Mouse (Mus musculus) cerebellum, postnatal 10 days (tissue): Measurements from ENCODE around the gene 1700018B08Rik.

Source experiments
- DNase-seq, 2 experiments: peaks; one replicate each; pipeline ENCODE4 v3.0.0; 2021; ENCODE audit warnings: mixed read lengths in 2 of 2

The 1700018B08Rik gene

DNA sequence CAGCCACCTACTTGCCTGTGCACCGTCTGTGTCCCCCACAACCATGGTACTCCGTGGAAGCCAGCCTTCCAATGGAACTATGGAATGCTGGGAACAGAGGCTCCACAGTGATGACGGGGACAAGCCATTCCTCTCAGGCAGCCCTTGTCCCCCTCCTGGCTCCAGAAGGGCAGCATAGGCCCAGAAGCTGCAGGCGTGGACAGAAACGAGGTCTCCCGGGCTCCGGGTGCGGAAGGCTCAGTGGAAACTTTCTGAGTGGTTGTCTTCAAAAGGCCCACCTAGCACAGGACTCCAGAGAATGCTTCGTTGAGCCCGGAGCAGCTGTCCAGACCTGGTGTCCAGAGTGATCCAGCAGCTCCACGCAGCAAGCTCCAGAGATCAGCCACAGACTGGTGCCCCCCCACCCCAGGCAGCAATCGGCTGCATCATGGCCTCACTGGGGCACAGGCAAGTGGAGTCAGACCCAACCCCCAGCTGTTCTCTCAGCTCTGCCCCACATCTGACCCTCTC, at the start of gene 1700018B08Rik:
TSS of gene 1700018B08Rik (minus strand) at position 45 of the 510 bp plus-strand sequence.
- DNase-seq = no peak

DNA sequence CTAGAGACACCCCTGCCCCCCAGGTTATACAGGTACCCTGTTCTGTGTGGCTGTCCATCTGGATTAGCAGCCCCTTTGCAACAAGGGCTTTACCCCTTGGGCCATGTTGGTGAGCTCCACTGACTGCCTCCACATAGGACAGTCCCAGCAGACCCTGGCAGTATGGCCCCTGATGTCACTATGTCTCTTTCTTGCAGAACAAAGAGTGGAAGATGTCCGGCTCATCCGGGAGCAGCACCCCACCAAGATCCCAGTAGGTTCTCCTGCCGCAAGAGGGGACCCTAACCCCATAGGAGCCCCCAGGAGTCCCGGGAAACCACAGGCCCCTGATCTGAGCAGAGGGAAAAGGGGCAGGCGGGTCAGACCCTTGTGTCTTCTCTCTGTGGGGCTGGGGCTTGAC, 49.2 kb upstream of the 1700018B08Rik start:
- DNase-seq = no peak

DNA sequence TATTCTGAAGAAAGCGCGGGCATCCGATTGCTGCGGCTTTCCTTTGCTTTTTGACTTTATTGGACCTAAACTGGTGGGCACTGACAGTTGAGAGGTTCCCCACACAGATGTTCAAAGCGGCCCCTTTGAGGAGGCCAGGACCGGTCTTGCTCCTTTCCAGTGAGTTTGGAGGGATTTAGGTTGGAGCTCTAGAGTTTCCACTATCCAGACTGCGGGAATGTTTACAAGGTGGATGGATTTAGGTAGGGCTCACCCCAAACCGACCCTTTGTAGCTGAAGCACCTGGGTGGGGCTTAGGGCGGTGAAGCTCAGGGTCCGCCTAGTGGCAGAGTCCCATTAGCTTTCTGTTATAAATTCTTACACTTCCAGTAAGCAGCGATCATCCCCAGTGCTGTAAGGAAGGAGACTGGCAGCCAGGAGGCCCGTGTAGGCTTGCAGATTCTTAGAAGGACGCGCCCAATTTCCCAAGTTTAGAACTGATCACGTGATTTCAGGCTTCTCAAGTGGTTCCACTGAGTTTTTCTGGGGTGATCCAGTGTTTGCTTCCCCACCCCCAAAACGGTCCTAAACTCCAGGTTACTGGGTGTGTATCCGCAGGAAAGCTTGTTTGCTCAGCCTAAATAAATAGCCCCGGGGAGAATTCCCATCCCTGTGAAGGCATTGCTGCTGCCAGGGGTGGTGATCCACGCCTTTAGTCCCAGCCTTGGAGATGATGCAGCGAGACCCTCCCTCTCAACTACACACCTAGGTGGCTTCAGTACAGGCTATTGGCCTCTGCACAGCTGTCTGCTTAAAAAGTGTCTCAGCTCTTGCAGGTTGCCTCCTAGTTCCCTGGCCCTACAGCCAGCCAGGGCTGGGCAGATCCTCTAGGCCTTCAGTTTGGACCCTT, 47.3 kb upstream of the 1700018B08Rik start:
- peak; percentile 60 to 66 for DNase-seq

DNA sequence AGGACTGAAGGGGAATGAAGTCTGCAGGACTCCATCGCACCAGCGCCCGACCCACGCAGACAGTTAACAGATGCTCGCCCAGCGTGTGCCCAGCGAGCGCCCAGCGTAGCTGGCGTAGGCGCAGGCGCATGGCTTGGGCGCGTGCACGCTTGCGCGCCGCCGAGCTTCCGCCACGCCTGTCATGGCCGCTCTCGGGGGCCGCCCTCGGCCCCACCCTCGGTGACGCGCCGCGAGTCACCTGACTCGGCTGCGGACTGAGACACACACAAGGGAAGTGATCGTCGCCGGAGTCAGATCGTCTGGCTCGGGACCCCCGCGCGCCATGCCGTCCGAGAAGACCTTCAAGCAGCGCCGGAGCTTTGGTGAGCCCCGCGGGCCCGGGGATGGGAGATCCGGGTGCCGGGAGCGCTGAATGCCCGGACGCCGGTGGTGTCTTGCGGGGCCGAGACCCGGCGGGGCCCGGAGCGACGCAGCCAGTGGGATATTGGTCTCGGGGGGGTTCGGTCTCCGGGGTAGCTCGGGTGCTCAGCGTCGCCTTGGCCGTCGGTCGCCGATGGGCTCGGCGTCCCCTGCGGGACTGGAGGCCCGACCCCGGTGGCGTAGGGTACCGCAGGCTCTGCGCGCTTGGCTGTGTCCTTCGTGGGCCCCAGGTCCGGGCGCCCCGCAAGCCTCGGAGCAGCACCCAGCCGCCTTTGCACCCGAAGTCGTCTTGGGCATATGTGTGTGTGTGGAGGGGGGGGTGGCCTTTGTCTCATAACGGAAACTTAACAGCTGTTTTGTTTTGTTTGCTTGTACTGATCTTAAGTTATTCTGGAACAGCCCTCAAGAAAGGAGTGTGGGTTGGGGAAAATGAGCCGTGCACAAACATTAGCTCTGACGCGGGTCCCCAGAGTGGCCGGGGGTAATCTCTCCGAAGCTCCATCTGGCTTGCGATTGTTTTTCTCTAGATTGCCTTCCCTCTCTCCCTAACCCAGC, 46.4 kb upstream of the 1700018B08Rik start, which contains the start of gene Map1lc3b:
TSS of gene Map1lc3b (plus strand) at position 159 of the 975 bp plus-strand sequence.
- DNase-seq = peak; percentile 98 to 99

DNA sequence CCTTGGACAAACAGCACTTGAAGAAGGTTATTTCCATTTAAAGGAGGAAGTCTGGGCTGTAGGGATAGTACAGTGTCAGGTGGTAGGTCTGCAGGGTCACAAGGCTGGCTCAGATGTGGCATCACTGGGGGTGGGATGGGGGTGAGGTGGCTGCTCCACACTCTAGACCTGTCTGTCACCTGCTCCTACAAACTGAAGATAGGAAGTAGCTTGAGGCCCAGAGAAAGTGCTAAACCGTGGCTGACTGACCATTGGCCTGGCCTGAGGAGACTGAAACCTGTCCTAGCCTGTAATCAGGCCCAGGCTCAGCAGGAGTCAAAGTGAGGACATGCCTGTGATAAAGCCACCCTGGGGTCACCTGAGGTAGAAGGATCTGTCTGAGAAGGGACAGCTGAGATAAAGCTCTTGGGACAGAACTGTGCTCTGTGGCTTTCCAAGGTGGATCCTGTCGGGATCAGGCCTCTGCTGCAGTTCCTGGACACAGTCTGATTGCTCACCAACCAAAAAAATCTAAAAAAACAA, 45.1 kb upstream of the 1700018B08Rik start:
- peak in 1 of 2 experiments; percentile 44 for DNase-seq

DNA sequence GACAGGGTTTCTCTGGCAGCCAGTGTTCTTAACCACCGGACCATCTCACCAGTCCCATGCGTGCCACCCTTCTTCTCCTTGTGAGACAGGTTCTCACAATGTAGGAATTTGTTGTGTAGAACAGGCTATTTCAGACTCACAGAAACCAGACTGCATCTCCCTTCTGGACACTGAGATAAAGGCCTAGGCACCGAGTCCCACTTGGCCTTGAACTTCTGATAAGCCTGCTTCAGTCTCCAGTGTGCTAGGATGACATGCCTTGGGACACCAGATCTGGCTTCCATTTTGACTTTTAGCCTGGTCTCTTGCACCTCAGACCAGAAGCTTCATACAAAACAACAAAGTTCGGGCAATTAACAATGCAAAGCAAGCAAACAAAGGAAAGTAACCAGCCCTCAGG, 44.6 kb upstream of the 1700018B08Rik start:
- no peak for DNase-seq

DNA sequence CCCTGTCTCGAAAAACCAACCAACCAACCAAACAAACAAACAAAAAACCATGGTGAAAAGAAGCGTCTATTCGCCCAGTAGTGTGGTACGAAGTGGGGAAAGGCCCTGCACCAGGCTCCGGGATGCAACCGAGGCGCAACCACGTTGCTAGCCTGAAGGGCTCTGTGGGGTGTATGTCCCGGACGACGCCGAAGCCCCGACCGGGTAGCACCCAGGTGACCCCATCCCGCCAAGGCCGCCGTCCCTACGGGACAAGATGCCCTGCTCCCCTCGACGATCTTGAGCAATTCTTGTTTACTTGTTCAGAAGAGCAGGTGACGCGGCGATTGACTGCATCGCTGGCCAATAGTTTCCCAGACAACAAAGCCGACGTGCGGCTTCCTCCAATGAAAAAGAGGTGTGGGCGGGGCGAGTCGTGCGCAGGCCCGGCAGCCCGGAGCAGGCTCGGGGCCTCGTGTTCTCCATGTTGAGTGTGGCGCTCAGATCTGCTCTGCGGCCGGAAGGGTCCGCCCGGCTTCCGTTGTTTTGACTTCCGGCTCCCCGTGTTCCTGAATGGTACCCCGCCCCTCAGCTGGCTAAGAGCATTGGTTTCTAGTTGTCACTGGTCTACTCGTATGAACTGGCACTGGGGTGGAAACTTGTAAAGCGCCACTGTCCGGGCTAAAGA, 41.2 kb upstream of the 1700018B08Rik start:
- DNase-seq = peak; percentile 100

DNA sequence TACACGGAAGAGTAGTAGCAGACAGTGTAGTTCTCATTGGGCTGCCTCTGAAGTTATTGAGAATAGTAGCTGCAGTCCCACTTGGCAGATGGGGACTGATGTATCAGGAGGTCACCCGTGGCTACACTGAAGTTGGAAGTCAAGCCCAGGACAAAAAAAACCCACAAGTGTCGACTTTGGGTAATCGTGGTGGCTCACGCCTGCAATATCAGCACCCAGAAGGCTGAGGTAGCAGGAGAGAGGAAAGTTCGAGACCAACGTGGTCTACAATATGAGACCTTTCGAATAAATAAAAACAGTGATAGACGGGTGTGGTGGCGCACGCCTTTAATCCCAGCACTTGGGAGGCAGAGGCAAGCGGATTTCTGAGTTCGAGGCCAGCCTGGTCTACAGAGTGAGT, 40.6 kb upstream of the 1700018B08Rik start:
- no peak for DNase-seq

DNA sequence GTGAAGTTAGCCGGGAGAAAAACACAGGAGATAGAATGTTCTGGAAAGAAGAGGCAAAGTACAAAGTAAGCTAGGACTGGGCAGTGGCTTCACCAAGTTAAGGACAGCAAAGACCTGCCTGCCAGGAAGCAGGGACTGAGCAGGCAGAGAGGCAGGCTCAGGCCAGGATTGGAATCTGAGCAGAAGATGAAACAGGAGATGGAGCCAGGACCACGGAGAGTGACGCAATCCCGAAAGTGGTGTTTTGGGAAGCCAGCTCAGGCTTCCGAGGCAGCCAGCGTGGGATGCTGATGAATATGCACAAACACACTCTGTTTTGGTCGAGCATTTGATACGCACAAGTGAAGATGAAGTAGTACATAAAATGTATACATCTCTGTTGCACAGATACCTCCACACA, 39.5 kb upstream of the 1700018B08Rik start:
- no peak for DNase-seq

DNA sequence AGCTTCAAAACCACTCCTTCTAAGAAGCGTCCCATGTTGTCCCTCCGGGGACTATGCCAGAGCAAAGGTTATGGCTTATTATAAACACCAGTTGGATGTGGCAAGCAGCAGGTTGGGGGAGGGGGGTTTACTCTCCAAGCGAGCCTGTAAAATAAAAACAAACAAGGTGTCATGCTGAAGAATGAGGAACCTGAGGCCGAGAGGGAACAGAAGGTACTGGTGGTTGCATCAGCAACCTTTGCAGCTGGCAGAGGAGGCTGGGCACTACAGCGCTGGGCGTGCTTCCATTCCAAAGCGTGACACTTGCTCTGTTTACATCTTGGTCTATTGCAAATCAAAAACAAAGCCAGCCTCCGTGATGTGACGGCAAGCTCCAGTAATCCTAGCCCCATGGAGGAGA, 36.3 kb upstream of the 1700018B08Rik start:
- DNase-seq = no peak

DNA sequence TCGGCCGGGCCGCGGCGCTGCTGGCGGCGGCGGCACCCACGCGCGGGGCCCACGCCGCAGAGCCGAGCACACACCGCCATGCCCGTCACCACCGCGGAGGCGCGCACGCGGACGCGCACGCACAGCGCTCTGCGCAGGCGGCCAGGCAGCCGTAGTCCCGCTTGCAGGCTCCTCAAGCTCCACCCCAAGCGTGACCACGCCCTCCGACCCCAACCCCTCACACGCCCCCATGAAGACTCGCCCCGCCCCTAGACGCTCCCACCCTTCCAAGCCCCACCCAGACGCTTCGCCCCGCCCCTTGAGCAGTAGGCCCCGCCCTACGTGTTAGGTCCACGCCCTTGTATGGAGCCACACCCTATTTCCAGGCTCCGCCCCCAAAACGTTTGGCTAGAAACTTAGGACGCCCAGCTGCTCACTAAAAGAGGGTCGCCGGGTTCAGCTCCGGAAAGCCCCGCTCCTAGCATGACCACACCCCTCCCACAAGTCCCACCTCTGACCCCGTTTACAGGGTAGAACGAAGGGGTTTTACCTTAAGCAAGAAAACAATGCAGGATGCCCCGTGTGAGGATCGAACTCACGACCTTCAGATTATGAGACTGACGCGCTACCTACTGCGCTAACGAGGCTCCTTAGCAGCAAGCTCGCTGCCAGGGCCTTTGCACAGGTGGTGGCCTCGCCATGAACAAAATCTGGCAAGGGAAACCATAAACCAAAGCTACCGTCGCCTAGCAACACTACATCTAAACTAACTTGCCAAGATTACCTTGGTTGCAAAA, 34.7 kb upstream of the 1700018B08Rik start, which contains the start of gene Fbxo31:
TSS of gene Fbxo31 (minus strand) at position 131 of the 776 bp plus-strand sequence.
- DNase-seq = peak; percentile 96 to 98

DNA sequence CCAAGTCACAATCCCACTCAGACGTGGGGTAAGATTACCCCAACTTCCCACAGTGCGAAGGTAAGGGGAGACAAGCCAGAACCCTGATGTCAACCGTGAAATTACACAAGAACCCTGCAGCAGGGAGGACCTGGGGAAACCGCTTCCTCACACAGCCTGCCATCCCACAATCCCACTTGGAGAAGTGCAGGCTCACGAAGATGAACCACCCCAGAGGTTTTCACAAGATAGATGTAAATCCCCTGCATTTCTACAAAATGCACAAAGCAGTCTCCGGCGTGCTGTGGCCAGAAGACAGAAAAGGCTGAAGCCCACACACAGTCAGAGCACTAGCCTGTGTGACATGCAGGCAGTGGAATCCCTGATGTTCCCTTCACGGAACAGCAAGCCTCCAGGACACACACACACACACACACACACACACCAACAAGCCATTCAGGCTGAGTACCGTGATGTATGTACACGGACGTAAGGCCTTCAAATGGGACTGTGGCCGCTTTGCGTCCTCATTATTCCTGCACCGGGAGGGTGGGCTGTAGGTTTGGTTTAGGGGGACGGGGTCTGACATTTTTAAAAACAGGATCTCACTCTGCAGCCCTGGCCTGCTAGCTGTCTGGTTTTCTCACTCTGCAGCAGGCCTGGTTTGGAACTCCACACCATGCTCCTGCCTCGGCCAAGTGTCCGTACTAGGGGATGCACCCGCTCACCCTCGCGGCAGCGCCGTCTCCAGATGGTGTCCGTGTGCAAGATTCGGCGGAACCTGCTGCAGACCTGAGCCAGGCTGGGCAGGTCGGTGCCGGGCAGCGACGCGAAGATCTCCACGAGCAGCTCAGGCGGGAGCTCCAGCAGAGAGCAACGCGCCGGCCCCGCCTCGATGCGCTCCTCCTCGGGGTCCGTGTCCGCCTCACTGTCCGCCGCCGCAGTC, 33.9 kb upstream of the 1700018B08Rik start:
- DNase-seq = peak; percentile 44 to 48

DNA sequence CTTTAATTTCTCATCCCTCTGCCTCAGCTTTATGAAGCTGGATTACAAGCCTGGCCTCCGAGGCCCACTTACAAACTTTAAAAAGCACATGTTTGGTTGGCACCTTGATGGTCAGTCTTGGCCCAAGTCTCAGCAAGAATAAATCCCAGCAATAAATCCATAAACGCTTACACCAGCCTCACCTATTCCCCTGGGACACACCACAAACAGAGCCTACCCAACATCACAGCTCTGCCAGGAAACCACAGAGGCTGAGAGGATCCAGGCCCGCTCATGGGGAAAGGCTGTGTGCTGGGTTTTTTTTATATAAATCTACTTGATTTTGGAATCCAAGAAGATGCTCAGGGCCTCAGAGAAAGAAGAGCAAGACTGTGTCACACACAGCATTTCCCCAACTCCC, 31.5 kb upstream of the 1700018B08Rik start:
- DNase-seq = no peak

DNA sequence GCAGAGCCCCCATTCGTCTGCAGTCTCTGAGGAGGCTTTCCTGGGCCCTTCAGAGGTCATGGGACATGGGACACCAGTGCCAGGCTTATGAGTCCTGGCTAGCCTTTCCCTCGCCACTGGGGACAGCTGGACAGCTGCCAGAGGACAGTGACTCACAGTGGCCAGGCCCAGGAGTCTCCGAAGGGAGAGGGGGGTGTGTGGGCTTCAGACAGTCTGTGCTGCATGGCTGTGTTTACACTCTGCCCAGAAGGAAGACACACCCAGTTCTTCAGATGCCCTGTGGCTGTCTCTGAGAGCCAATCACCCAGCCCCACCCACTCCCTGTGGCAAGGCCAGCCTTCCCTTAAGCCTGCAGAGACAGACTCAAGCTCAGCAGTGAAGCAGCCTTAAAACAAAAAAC, 29.2 kb upstream of the 1700018B08Rik start:
- peak; percentile 61 to 62 for DNase-seq

DNA sequence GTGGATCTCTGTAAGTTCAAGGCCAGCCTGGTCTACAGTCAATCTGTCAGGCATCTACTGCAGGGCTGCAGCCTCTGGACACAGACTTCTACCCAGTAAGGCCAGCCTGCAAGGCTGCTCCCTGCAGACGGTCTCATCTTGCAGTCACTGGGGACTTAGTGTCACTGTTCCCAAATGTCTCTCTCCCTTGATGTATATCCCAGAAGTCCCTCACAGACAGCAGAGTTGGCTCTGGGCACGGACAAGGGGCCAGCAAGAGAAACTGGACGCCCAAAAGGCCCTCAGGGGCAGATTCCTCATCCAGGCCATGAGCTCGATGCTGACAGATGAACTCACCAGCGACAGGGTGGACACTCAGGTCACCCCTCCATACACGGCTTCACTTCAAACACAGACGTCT, 28.0 kb upstream of the 1700018B08Rik start:
- DNase-seq = no peak

DNA sequence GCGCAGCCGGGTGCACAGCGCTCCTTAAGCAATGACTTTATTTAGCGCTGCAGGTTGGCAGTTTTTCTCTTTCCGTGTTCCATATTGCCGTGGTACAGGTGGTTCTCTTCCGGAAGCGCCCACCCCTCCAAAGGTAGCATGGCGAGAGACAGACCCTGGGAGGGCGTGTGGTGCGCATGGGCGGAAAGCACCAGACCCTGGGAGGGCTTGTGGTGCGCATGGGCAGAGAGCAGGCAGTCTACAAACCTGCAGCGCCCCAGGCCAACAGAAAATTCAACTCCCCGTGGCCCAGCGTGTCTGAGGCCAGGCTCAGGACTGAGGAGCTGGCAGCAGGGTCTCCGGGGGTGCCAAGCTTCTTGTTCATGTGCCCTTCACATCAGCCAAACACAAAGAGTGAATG, 26.7 kb upstream of the 1700018B08Rik start:
- no peak for DNase-seq

DNA sequence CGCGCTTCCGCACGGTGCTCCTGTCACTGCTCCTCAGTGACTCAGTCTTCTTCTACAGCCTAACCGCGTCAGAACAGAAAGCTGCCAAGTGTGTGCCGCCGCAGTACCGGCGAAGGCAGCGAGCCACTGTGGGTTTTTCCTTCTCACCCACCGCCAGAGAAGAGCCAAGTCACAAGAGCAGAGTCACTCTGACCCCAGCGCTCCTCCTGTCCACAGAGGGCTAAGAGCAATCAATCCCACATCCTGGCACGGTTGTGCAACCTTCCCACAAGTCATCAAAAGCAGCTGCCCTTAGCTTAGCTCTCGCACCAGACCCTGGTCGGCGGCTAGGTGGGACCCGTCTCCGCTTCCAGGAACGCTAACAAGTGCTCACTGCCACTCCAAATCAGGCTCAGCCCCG, 26.2 kb upstream of the 1700018B08Rik start:
- DNase-seq = no peak

DNA sequence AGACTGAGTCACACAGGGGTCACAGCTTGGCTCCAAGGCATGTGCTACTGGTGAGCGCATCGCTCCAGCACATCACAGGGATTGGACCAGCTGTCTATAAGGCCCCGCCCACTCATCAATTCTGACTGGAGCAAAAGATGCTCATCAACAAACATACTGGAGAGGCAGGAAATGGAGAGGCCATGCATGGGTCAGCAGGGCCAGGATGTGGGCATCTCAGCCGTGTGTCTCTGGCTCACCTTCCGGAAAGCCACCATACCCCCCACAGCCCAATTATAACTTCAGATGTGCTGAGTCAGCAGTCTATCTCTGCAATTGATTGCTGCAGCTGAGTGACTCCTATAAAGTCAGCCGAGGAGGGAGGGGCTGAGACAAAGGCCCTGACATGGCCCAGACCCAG, 24.2 kb upstream of the 1700018B08Rik start:
- DNase-seq = no peak

DNA sequence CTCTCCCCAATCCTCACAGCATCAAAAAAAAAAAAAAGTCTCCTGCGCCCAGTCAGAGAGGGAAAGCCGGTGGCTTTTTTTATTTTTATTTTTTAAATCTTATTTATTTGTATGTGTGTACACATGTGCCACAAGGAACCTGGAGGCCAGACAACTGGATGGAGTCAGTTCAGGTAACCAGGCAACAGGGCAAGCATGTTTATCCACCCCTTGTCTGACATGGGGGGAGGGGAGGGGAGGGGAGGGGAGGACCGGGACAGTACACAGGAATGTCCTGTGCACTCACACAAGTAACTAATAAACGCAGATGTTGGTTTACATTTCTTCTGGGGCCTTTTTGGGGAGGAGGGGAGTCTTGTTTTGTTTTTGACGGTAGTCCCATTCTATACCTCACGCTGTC, 19.6 kb upstream of the 1700018B08Rik start:
- DNase-seq = no peak

DNA sequence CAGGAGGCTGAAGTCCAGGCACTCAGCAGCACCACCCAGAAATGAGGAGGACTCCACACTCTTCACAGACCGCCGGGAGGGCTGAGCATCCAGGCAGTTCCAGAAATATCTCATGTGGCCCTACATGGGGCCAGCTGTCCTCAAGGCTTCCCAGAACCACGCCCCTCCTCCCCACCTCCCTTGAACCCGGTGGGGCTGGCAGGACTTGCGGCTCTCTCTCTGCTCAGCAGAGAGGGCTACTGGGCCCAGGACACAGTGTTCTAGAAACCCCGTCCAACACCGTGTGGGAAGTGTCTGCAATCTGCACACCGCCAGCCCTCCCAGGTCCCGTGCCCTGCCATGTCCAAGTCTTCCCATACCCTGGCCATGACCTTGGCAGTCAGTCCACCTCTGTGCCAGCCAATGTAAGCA, 18.8 kb upstream of the 1700018B08Rik start:
- no peak for DNase-seq
